Mouse (Mus musculus) intestine, postnatal 0 days (tissue): ENCODE measurements around the gene Fgf23. TPM values are rescaled to one million over a fixed set of nuclear protein-coding genes. Genes with fewer than 3 reads are reported as not detected.

Experiments
- ATAC-seq: fragments of 200-750 bp; cut with Nextera tagmentation; 2 replicates; pipeline ENCODE4 v1.8.0; 2017; ENCODE audit warnings: mild to moderate bottlenecking, moderate TSS enrichment, moderate library complexity
- H3K27ac ChIP-seq: fragments of 300-500 bp; sonication (generic); 2 replicates; pipeline ENCODE4 v1.5.1; 2014; ENCODE audit warnings: mild to moderate bottlenecking, low read depth, low read length, moderate library complexity
- H3K27me3 ChIP-seq: fragments of 300-500 bp; sonication (generic); replicated peaks from 2 replicates; pipeline ENCODE4 v1.6.1; 2014; ENCODE audit warnings: low read length, mixed read lengths; ENCODE audit not compliant: control insufficient read depth, insufficient read depth
- H3K36me3 ChIP-seq: fragments of 300-500 bp; sonication (generic); 2 replicates; pipeline ENCODE4 v1.6.1; 2014; ENCODE audit warnings: mild to moderate bottlenecking, moderate library complexity; ENCODE audit not compliant: control insufficient read depth, insufficient read depth
- H3K4me1 ChIP-seq: fragments of 300-500 bp; sonication (generic); replicated peaks from 2 replicates; pipeline ENCODE4 v1.6.1; 2014; ENCODE audit warnings: antibody characterized with exemption, low read length, mixed read lengths; ENCODE audit not compliant: control insufficient read depth, insufficient read depth
- H3K4me2 ChIP-seq: fragments of 300-500 bp; sonication (generic); replicated peaks from 2 replicates; pipeline ENCODE4 v1.6.1; 2014; ENCODE audit warnings: low read depth, mild to moderate bottlenecking, moderate library complexity
- H3K4me3 ChIP-seq: fragments of 300-500 bp; sonication (generic); 2 replicates; pipeline ENCODE4 v1.5.1; 2014; ENCODE audit warnings: low read depth, low read length
- H3K9ac ChIP-seq: fragments of 300-500 bp; sonication (generic); 2 replicates; pipeline ENCODE4 v1.6.1; 2014; ENCODE audit warnings: mild to moderate bottlenecking, low read depth, low read length
- H3K9me3 ChIP-seq: fragments of 300-500 bp; sonication (generic); 2 replicates; pipeline ENCODE4 v1.6.1; 2016; ENCODE audit warnings: mixed run types; ENCODE audit not compliant: control insufficient read depth
- CTCF ChIP-seq: sonication (generic); IDR thresholded peaks from 2 replicates; pipeline ENCODE4 v1.5.1; 2016; ENCODE audit warnings: low read depth, mild to moderate bottlenecking, control low read depth, antibody characterized with exemption, moderate library complexity
- WGBS: fragments of 180-500 bp; shearing (Covaris S2); extraction: QIAGEN DNeasy Blood & Tissue Kit; methylation state at CpG from one replicate; pipeline ENCODE4 v1.1.7; 2014; 5-methylcytosine and 5-hydroxymethylcytosine counted together
- polyA plus RNA-seq: library from polyadenylated mRNA; unstranded; fragments of >200 nt; fragmentation: Nextera tagmentation; extraction: Ambion mirVana; gene quantifications from 2 replicates; pipeline ENCODE4 v1.2.1, GENCODE M21; 2015

The Fgf23 gene
- polyA plus RNA-seq, 1 experiment from 2014 or later = not detected

DNA sequence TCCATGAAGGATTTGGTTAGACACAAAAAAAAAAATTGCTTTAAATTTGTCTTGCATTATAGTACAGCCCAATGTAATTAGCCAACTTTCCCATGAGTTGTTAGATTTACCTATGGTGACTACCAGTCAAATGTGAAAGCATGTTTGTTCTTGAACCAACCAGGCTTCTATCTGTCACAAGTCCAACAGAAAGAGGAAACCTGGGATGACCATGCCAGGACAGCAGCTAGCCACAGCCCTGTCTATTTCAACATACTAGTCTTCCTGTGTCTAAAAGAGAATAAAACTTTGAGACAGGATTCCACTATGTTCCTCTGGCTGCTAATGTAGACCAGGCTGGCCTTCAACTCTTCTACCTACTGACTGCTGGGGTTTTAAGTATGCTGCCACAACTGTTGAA lies 34.7 kb downstream of the Fgf23 start:
- Histone ChIP-seq H3K27ac (no peak overlapping the region), H3K27me3 (no peaks in the 10 kb centered on the region), H3K4me3 (no peak overlapping the region), H3K36me3 (no peaks in the 10 kb centered on the region), H3K4me1 (peaks cover 3% of the 10 kb centered on the region; the same call in 1 of the 2 replicates), H3K4me2 (no peak overlapping the region), H3K9me3 (no peaks in the 10 kb centered on the region), H3K9ac (no peak overlapping the region)
- TF ChIP-seq CTCF = no peak
- ATAC-seq = no peak

DNA sequence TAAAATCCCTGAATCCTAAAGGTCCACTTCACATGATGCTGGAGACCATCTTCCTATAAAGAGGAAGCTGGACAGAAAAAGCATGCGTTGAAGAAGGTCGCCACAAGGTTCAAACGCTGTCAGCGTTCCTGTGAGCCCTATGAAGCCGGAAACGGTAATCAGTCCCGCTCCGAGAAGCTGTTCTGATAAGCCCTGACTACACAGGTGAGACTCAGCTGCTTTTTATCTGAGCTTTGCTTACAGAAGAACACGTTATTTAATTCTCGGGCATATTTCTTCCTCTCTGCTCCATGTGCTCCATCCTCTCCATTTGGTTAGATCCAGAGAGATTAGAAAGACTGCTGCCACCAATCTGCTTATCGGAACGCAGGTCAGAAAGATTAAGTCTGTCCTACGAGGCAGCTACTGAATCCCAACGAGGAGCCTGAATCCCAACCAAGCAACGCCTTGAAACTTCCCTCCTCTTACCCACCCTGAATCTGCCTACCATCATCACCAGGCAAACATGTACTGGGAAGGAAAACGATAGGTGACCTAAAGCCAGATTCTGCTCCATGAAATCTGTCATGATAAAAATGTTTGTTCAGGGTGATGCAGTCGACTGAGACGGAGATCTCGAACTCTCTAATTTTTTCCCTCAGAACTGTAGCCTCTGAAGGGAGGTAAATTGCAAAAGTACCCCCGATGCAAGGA lies 35.8 kb downstream of the Fgf23 start:
- Histone ChIP-seq H3K27ac (peak overlapping the region; percentile 15; the same call in 1 of the 2 replicates), H3K27me3 (no peaks in the 10 kb centered on the region), H3K9ac (peak overlapping the region; percentile 41), H3K4me3 (peak overlapping the region; percentile 47), H3K36me3 (no peaks in the 10 kb centered on the region), H3K4me2 (peak overlapping the region; percentile 74), H3K4me1 (peaks cover 3% of the 10 kb centered on the region; the same call in 1 of the 2 replicates), H3K9me3 (no peaks in the 10 kb centered on the region)
- WGBS = 18% methylated on average over 20 of the region's 20 CpGs
- TF ChIP-seq CTCF = no peak
- ATAC-seq = no peak

DNA sequence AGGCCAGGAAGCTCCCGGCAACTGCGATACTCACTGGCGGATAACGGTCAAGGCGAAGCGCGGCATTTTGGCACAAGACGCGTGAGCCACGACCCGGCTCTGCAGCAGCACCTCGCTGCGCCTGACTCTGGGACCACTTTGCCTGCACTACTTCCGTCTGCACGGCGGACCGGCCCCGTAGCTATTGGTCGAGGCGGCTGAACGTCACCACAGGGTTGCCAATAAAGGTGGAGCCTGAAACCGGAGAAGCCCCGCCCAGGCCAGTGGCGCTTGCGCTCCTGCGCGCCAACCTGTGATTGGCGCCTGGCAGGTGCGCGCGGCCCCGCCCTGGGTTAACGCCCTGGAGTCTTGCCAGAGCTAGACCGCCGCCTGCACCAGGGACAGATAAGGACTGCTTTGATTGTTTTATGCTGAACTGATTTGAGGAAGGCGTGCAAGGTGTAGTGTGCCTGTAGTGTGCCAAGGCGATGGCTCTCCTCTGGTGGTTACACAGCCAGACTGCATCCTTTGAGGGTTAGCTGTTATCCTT lies 36.8 kb downstream of the Fgf23 start, which contains the start of gene Tigar:
TSS of gene Tigar (minus strand) at position 156 of the 529 bp plus-strand sequence.
- peak within 1 kb of the TSS; percentile 74 for H3K4me2 ChIP-seq

DNA sequence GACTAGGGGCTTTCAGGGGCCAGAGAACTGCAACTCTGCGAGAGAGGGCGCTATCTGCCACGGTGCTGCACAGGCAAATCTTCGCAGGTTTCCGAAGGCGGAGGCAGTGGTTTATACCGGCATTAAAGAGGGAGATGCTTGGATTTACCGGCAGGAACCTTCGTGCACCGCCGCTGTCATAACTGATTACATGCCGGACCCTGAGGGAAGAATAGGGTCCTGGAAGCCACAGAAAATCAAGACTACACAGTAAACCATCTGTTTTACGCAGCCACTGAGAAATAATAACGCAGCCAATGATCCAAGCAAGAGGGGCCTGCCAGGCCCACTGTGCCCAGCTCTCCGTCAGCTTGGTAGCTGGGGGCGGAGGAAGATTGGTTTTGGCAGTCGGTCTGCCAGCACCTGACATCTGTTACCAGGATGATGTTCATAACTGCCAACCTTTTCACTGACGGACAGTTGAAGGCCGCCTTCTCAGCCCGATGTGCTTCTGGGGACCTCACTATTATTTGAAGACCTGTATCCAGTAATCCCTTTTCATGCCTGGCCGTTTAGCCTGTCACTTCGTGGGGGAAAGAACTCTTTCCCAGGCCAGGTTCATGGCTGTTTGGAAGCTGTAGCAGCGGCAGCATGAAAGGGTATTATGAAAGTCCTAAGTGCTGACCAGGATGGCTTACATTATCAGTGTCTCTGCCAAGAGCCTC lies 42.2 kb downstream of the Fgf23 start:
- H3K27me3 ChIP-seq = no peaks in the 10 kb centered on the region
- 78% methylated on average over 23 of the region's 23 CpGs for WGBS
- no peak overlapping the region for H3K27ac ChIP-seq
- no peak overlapping the region for H3K9ac ChIP-seq
- 0 out of 2 replicates have a peak, but pooled peaks cover under 1% of the 10 kb centered on the region for H3K4me1 ChIP-seq
- no peak for ATAC-seq
- no peak overlapping the region for H3K4me2 ChIP-seq
- TF ChIP-seq CTCF = no peak
- H3K4me3 ChIP-seq = no peak overlapping the region
- H3K9me3 ChIP-seq = no peaks in the 10 kb centered on the region
- H3K36me3 ChIP-seq = no peaks in the 10 kb centered on the region

More for the DNA sequence above, 36.8 kb downstream of the Fgf23 start, which contains the start of gene Tigar:
- Histone ChIP-seq H3K9me3 (no peaks in the 10 kb centered on the region), H3K4me3 (peak within 1 kb of the TSS; percentile 47), H3K9ac (peak within 1 kb of the TSS; percentile 41), H3K27ac (peak within 1 kb of the TSS; percentile 15; the same call in 1 of the 2 replicates), H3K4me1 (peaks cover 3% of the 10 kb centered on the region; the same call in 1 of the 2 replicates), H3K36me3 (no peaks in the 10 kb centered on the region), H3K27me3 (no peaks in the 10 kb centered on the region)
- ATAC-seq = peak; percentile 99
- 0% methylated on average over 37 of the region's 37 CpGs for WGBS
- TF ChIP-seq CTCF = peak; percentile 11; the same call in 1 of the 2 replicates

DNA sequence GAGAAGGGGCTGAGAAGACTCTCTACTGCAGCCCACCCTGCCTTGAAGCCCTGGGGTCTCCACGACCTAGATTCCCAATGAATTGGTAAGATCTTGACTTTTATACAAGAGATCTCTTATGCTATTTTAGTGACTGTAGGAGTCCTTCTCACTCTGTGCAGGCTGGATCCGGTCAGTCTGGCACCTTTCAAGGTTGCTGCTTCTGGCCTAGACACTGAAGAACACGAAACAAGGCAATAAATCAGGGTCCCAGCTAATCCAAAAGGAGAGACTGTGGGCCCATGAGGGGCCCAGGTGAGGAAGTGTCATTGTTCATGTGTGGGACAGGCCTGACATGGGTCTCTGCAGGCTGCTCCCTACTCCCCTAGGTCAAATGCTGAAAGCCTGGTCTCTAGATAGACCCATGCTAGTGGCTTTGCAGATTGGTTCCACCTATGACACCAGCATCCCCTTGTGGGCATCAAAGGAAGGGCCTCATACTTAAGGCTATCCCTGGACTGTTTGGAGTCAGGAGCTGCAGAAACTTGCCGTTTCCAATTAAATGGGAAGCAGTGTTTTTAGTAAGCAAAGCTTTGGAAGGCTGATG lies 49.6 kb downstream of the Fgf23 start:
- peak; percentile 90 for TF ChIP-seq CTCF
- H3K27ac ChIP-seq = no peak overlapping the region
- H3K4me3 ChIP-seq = no peak overlapping the region
- no peaks in the 10 kb centered on the region for H3K4me1 ChIP-seq
- ATAC-seq = no peak
- 72% methylated on average over 4 of the region's 4 CpGs for WGBS
- peaks cover 11% of the 10 kb centered on the region; the same call in 1 of the 2 replicates for H3K36me3 ChIP-seq
- no peak overlapping the region for H3K9ac ChIP-seq
- H3K9me3 ChIP-seq = no peaks in the 10 kb centered on the region
- H3K4me2 ChIP-seq = no peak overlapping the region
- H3K27me3 ChIP-seq = no peaks in the 10 kb centered on the region

DNA sequence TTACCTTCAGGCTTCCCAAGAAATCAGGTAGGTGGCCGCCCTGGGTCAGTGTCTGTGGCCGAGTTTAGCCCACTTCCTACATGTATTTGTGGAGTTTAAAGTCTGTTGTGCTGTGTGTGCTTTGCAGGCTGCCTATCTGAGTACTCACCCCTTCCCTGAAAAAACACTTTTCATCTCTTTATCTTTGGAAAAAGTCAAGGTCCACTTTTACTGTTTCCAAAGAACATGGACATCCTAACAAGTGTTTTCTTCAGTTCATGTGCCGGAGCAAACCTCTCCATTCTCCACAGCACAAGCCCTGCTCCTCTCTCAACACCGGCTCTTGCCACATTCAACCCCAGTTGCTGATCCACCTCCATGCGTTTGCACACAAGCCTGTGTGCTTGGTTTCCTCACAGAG lies 50.3 kb downstream of the Fgf23 start:
- Histone ChIP-seq H3K27me3 (no peaks in the 10 kb centered on the region), H3K27ac (no peak overlapping the region), H3K4me1 (no peaks in the 10 kb centered on the region), H3K9me3 (no peaks in the 10 kb centered on the region), H3K4me3 (no peak overlapping the region), H3K9ac (no peak overlapping the region), H3K4me2 (no peak overlapping the region), H3K36me3 (peaks cover 17% of the 10 kb centered on the region)
- no peak for ATAC-seq
- 76% methylated on average over 5 of the region's 5 CpGs for WGBS
- no peak for TF ChIP-seq CTCF
